In the genomic region with DNA sequence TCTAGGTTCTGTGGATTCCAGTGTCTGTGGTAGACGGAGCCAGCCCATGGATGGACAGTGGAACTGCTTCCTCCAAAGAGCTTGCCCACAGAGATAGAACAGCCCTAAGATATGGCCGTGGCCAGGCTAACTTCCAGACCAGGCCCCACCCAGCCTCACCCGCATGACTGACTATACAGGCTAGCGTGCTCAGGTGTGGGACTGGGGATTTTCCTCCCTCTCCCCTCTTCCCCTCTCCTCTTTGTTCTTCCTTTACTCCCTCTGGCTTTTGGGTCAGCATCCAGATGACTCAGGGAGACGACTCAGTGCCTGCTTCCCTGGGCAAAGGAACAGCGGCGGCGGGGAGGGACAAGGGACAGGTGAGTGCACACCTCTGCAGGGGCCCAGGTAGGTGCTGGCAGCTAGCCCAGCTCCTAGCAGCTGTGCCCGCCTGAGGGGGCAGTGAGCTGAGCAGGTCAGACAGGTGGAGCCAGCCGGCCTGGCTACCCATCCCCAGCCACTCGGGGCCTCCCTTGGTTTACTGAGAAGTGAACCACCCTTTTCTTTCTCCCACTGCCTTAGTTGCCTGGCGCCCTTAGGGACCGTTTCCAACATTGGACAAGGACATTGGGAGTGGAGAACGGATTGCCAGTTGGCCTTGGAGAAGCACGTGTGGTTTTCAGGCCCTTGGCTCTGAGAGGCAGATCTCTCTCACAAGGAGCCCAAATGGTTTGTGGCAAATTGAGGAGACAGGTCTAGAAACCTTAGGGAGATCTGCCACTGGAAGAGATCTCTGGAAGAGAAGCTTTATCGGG, we compare ENCODE assay signal across 11 mouse cellular contexts. TPM values are rescaled to one million over a fixed set of nuclear protein-coding genes. Genes with fewer than 3 reads are reported as not detected.
DNase-seq lines count a peak whose midpoint lies in the region; ATAC-seq and TF ChIP-seq lines count a peak whose summit lies in the region.
"Had no signal": no experiment of that assay in that cellular context is flagged by ENCODE, and none has a peak within 500 bp of the region (broad histone marks: within the 10 kb centered on the region; RNA-seq: fewer than 3 reads in every experiment).

No protein-coding gene starts in this region.

- TF ChIP-seq CTCF in lung, postnatal 0 days (IDR thresholded peaks at IDR 0.05) = no peak

- ATAC-seq in lung, postnatal 0 days = peak; percentile 47
- ATAC-seq in embryonic facial prominence, embryonic 14.5 days (ENCODE audit: low read depth) = peak; percentile 87
- peak; percentile 67 for ATAC-seq in kidney, embryonic 14.5 days (ENCODE audit: low FRiP score, low TSS enrichment)
- peak; percentile 87 for ATAC-seq in stomach, embryonic 16.5 days (ENCODE audit: insufficient read depth, low FRiP score)
- no peak for ATAC-seq in monocyte, adult 5-6 weeks (replicated peaks; ENCODE audit: insufficient number of reproducible peaks, low FRiP score, low TSS enrichment, poor library complexity, severe bottlenecking)
- ATAC-seq in forebrain, embryonic 13.5 days = no peak

- H3K4me1 ChIP-seq in lung, postnatal 0 days (ENCODE audit: insufficient read depth, low read depth, low read length) = peaks cover 5% of the 10 kb centered on the region; the same call in 1 of the 2 replicates
- peaks cover 14% of the 10 kb centered on the region for H3K4me1 ChIP-seq in embryonic facial prominence, embryonic 14.5 days (ENCODE audit: control insufficient read depth, insufficient read depth, low read length)
- 0 out of 2 replicates have a peak, but pooled peaks cover 8% of the 10 kb centered on the region for H3K4me1 ChIP-seq in kidney, embryonic 14.5 days (ENCODE audit: control insufficient read depth, insufficient read depth, low read length)
- H3K4me1 ChIP-seq in stomach, embryonic 16.5 days (ENCODE audit: control insufficient read depth, insufficient read depth, low read length) = peaks cover 18% of the 10 kb centered on the region
- no peaks in the 10 kb centered on the region for H3K4me1 ChIP-seq in forebrain, embryonic 13.5 days

- 0 out of 2 replicates have a peak, but pooled peaks cover 3% of the 10 kb centered on the region for H3K36me3 ChIP-seq in lung, postnatal 0 days (ENCODE audit: insufficient read depth, low read length)
- H3K36me3 ChIP-seq in embryonic facial prominence, embryonic 14.5 days (ENCODE audit: control insufficient read depth, insufficient read depth, low read length) = peaks cover 3% of the 10 kb centered on the region; the same call in 1 of the 2 replicates
- H3K36me3 ChIP-seq in kidney, embryonic 14.5 days (ENCODE audit: control insufficient read depth, insufficient read depth, low read length) = no peaks in the 10 kb centered on the region
- H3K36me3 ChIP-seq in stomach, embryonic 16.5 days (ENCODE audit: control insufficient read depth, insufficient read depth, low read length) = no peaks in the 10 kb centered on the region
- no peaks in the 10 kb centered on the region for H3K36me3 ChIP-seq in forebrain, embryonic 13.5 days (ENCODE audit: poor library complexity, severe bottlenecking)

- no peak for DNase-seq in lung, postnatal 0 days (ENCODE audit: low spot score)
- DNase-seq in lung, postnatal 10 days = no peak
- DNase-seq in embryonic facial prominence, embryonic 14.5 days (ENCODE audit: low spot score) = peak; percentile 77
- DNase-seq: embryo, embryonic 11 days; right cerebral cortex, postnatal 25 days; thymus, adult 2 months had no signal

- H3K27ac ChIP-seq in lung, postnatal 0 days (ENCODE audit: low read length) = no peak overlapping the region
- peak overlapping the region; percentile 39 for H3K27ac ChIP-seq in embryonic facial prominence, embryonic 14.5 days (replicated peaks; ENCODE audit: low read depth, low read length)
- H3K27ac ChIP-seq in kidney, embryonic 14.5 days (ENCODE audit: low read depth, low read length) = peak overlapping the region; percentile 11; the same call in 1 of the 2 replicates
- peak overlapping the region; percentile 68 for H3K27ac ChIP-seq in stomach, embryonic 16.5 days (ENCODE audit: low read length)
- H3K27ac ChIP-seq in forebrain, embryonic 13.5 days = no peak overlapping the region
- H3K27ac ChIP-seq: liver, embryonic 14.5 days had no signal

- 59% methylated on average over 16 of the region's 16 CpGs for WGBS in lung, postnatal 0 days
- WGBS in embryonic facial prominence, embryonic 14.5 days = 70% methylated on average over 15 of the region's 16 CpGs
- WGBS in kidney, embryonic 14.5 days = 62% methylated on average over 16 of the region's 16 CpGs
- 62% methylated on average over 16 of the region's 16 CpGs for WGBS in stomach, embryonic 16.5 days
- 79% methylated on average over 16 of the region's 16 CpGs for WGBS in forebrain, embryonic 13.5 days

- no peak for TF ChIP-seq EP300 in lung, postnatal 0 days (IDR thresholded peaks at IDR 0.05)

- H3K27me3 ChIP-seq in lung, postnatal 0 days (replicated peaks; ENCODE audit: insufficient read depth, low read length) = no peaks in the 10 kb centered on the region
- H3K27me3 ChIP-seq in embryonic facial prominence, embryonic 14.5 days (replicated peaks; ENCODE audit: control insufficient read depth, insufficient read depth, low read length) = no peaks in the 10 kb centered on the region
- no peaks in the 10 kb centered on the region for H3K27me3 ChIP-seq in kidney, embryonic 14.5 days (ENCODE audit: control insufficient read depth, insufficient read depth, low read length)
- H3K27me3 ChIP-seq in stomach, embryonic 16.5 days (ENCODE audit: control insufficient read depth, insufficient read depth, low read length) = no peaks in the 10 kb centered on the region
- no peaks in the 10 kb centered on the region for H3K27me3 ChIP-seq in forebrain, embryonic 13.5 days

- no peak overlapping the region for H3K9ac ChIP-seq in lung, postnatal 0 days (replicated peaks; ENCODE audit: low read depth)
- no peak overlapping the region for H3K9ac ChIP-seq in embryonic facial prominence, embryonic 14.5 days (ENCODE audit: low read depth, low read length)
- H3K9ac ChIP-seq in kidney, embryonic 14.5 days (ENCODE audit: low read depth, low read length) = no peak overlapping the region
- no peak overlapping the region for H3K9ac ChIP-seq in stomach, embryonic 16.5 days (ENCODE audit: low read length)
- H3K9ac ChIP-seq in forebrain, embryonic 13.5 days = no peak overlapping the region
- H3K9ac ChIP-seq: liver, embryonic 14.5 days had no signal

- H3K4me2 ChIP-seq in lung, postnatal 0 days (replicated peaks; ENCODE audit: low read depth, low read length) = no peak overlapping the region
- no peak overlapping the region for H3K4me2 ChIP-seq in embryonic facial prominence, embryonic 14.5 days (ENCODE audit: low read depth, low read length)
- no peak overlapping the region for H3K4me2 ChIP-seq in kidney, embryonic 14.5 days (replicated peaks; ENCODE audit: low read depth, low read length)
- H3K4me2 ChIP-seq in stomach, embryonic 16.5 days (ENCODE audit: low read depth, low read length) = no peak overlapping the region
- H3K4me2 ChIP-seq in forebrain, embryonic 13.5 days = no peak overlapping the region

- H3K9me3 ChIP-seq in lung, postnatal 0 days (ENCODE audit: low read length) = no peaks in the 10 kb centered on the region
- H3K9me3 ChIP-seq in embryonic facial prominence, embryonic 14.5 days (ENCODE audit: control insufficient read depth, low read length) = no peaks in the 10 kb centered on the region
- no peaks in the 10 kb centered on the region; the same call in 1 of the 2 replicates for H3K9me3 ChIP-seq in kidney, embryonic 14.5 days (ENCODE audit: control insufficient read depth, low read length)
- no peaks in the 10 kb centered on the region for H3K9me3 ChIP-seq in stomach, embryonic 16.5 days (replicated peaks; ENCODE audit: control insufficient read depth, low read length)
- no peaks in the 10 kb centered on the region for H3K9me3 ChIP-seq in forebrain, embryonic 13.5 days (replicated peaks)

- no peak overlapping the region for H3K4me3 ChIP-seq in lung, postnatal 0 days (ENCODE audit: low read depth, low read length)
- no peak overlapping the region for H3K4me3 ChIP-seq in embryonic facial prominence, embryonic 14.5 days (ENCODE audit: low read depth, low read length)
- H3K4me3 ChIP-seq in kidney, embryonic 14.5 days (ENCODE audit: low read length) = no peak overlapping the region
- no peak overlapping the region for H3K4me3 ChIP-seq in stomach, embryonic 16.5 days (replicated peaks; ENCODE audit: low read length)
- no peak overlapping the region for H3K4me3 ChIP-seq in forebrain, embryonic 13.5 days

RNA-seq across cellular contexts. Expression of gene Gpr157, which starts 25.5 kb away (rescaled TPM):
- polyA plus RNA-seq in lung, postnatal 0 days (2015; fragmentation: Nextera tagmentation; extraction: Ambion mirVana) = 1.6 TPM in 2 replicates
- 0.50 and 0.58 TPM in 2 replicates for polyA plus RNA-seq in embryonic facial prominence, embryonic 14.5 days (2014; fragmentation: Nextera tagmentation; extraction: Ambion mirVana)
- 0.20 and 0.24 TPM in 2 replicates for polyA plus RNA-seq in kidney, embryonic 14.5 days (2014; fragmentation: Nextera tagmentation; extraction: Ambion mirVana)
- 1.5 TPM in 2 replicates for polyA plus RNA-seq in stomach, embryonic 16.5 days (2015; fragmentation: Nextera tagmentation; extraction: Ambion mirVana)
- 0.19 to 0.39 TPM (median 0.32 TPM) in 3 replicates for total RNA-seq in monocyte, adult 5-6 weeks (2017)
- polyA plus RNA-seq in forebrain, embryonic 13.5 days (2015; fragmentation: Nextera tagmentation; extraction: Ambion mirVana) = 0.08 and 0.19 TPM in 2 replicates

RNA-seq across cellular contexts. Expression of gene H6pd, which starts 52.8 kb away (rescaled TPM):
- 44.8 and 45.8 TPM in 2 replicates for polyA plus RNA-seq in lung, postnatal 0 days (2015; fragmentation: Nextera tagmentation; extraction: Ambion mirVana)
- polyA plus RNA-seq in embryonic facial prominence, embryonic 14.5 days (2014; fragmentation: Nextera tagmentation; extraction: Ambion mirVana) = 14.1 and 14.7 TPM in 2 replicates
- polyA plus RNA-seq in kidney, embryonic 14.5 days (2014; fragmentation: Nextera tagmentation; extraction: Ambion mirVana) = 6.8 and 10.7 TPM in 2 replicates
- polyA plus RNA-seq in stomach, embryonic 16.5 days (2015; fragmentation: Nextera tagmentation; extraction: Ambion mirVana) = 14.9 and 15.2 TPM in 2 replicates
- total RNA-seq in monocyte, adult 5-6 weeks (2017) = 19.1 to 35.1 TPM (median 21.1 TPM) in 3 replicates
- polyA plus RNA-seq in forebrain, embryonic 13.5 days (2015; fragmentation: Nextera tagmentation; extraction: Ambion mirVana) = 0.98 and 1.4 TPM in 2 replicates

RNA-seq across cellular contexts. Expression of gene Slc2a5, which starts 57.5 kb away (rescaled TPM):
- 0.23 and 0.60 TPM in 2 replicates for polyA plus RNA-seq in lung, postnatal 0 days (2015; fragmentation: Nextera tagmentation; extraction: Ambion mirVana)
- polyA plus RNA-seq in embryonic facial prominence, embryonic 14.5 days (2014; fragmentation: Nextera tagmentation; extraction: Ambion mirVana) = 3.2 and 3.5 TPM in 2 replicates
- 0.91 and 2.2 TPM in 2 replicates for polyA plus RNA-seq in kidney, embryonic 14.5 days (2014; fragmentation: Nextera tagmentation; extraction: Ambion mirVana)
- polyA plus RNA-seq in stomach, embryonic 16.5 days (2015; fragmentation: Nextera tagmentation; extraction: Ambion mirVana) = 1.00 and 1.8 TPM in 2 replicates
- total RNA-seq in monocyte, adult 5-6 weeks (2017) = 0.10 TPM in 1 of 3 replicates, not detected in the others
- 1.7 and 1.9 TPM in 2 replicates for polyA plus RNA-seq in forebrain, embryonic 13.5 days (2015; fragmentation: Nextera tagmentation; extraction: Ambion mirVana)

Comparison
In these comparisons a context has a peak if more than half of its experiments do, and no peak if none do; other contexts are left out.
1. ATAC-seq: peak in lung, postnatal 0 days (single experiment), embryonic facial prominence, embryonic 14.5 days (single experiment), kidney, embryonic 14.5 days (single experiment) and stomach, embryonic 16.5 days (single experiment); none in monocyte, adult 5-6 weeks (single experiment) and forebrain, embryonic 13.5 days (single experiment).
2. H3K27ac ChIP-seq: peak in embryonic facial prominence, embryonic 14.5 days (single experiment), kidney, embryonic 14.5 days (single experiment) and stomach, embryonic 16.5 days (single experiment); none in lung, postnatal 0 days (single experiment) and forebrain, embryonic 13.5 days (single experiment).